Mouse (Mus musculus) CD4-positive, CD25-positive, alpha-beta regulatory T cell, adult 2 months (primary cell): ENCODE measurements around the gene Aktip.

Source experiments
- DNase-seq: peaks from one replicate; pipeline ENCODE4 v3.0.0-alpha.2; 2012; ENCODE audit warnings: low read depth, low spot score

Aktip gene

GRCm38 (mm10) chr8:91190816-91191340, 8.9 kb downstream of the Aktip start:
- DNase-seq = peak; percentile 72

- no peak for DNase-seq
Observed at GRCm38 (mm10) chr8:91188152-91188551, 11.6 kb downstream of the Aktip start.

- peak; percentile 3 for DNase-seq
Observed at GRCm38 (mm10) chr8:91186372-91186771, 13.4 kb downstream of the Aktip start.

GRCm38 (mm10) chr8:91177708-91178107, 22.1 kb downstream of the Aktip start:
- DNase-seq = no peak

- no peak for DNase-seq
Observed at GRCm38 (mm10) chr8:91176176-91176575, 23.6 kb downstream of the Aktip start.

GRCm38 (mm10) chr8:91171605-91172004, 28.2 kb downstream of the Aktip start:
- no peak for DNase-seq

GRCm38 (mm10) chr8:91170914-91171313, 28.9 kb downstream of the Aktip start:
- DNase-seq = no peak

GRCm38 (mm10) chr8:91170152-91170551, 29.6 kb downstream of the Aktip start:
- no peak for DNase-seq

GRCm38 (mm10) chr8:91159959-91160800, 39.6 kb downstream of the Aktip start:
- peak; percentile 62 for DNase-seq

GRCm38 (mm10) chr8:91158617-91159016, 41.2 kb downstream of the Aktip start:
- no peak for DNase-seq

- peak; percentile 50 for DNase-seq
Observed at GRCm38 (mm10) chr8:91154564-91154963, 45.2 kb downstream of the Aktip start.

GRCm38 (mm10) chr8:91153831-91154230, 45.9 kb downstream of the Aktip start:
- no peak for DNase-seq

- no peak for DNase-seq
Observed at GRCm38 (mm10) chr8:91151531-91151930, 48.2 kb downstream of the Aktip start.

- DNase-seq = no peak
Observed at GRCm38 (mm10) chr8:91149298-91149697, 50.5 kb downstream of the Aktip start.

GRCm38 (mm10) chr8:91148643-91149178, 51.1 kb downstream of the Aktip start:
- no peak for DNase-seq

GRCm38 (mm10) chr8:91147715-91148114, 52.1 kb downstream of the Aktip start:
- peak; percentile 73 for DNase-seq

GRCm38 (mm10) chr8:91140828-91141227, 58.9 kb downstream of the Aktip start:
- DNase-seq = no peak

- DNase-seq = no peak
Observed at GRCm38 (mm10) chr8:91135308-91136181, 64.2 kb downstream of the Aktip start.

- DNase-seq = no peak
Observed at GRCm38 (mm10) chr8:91134659-91135058, 65.1 kb downstream of the Aktip start.

GRCm38 (mm10) chr8:91134070-91134475, 65.7 kb downstream of the Aktip start:
- peak; percentile 98 for DNase-seq

GRCm38 (mm10) chr8:91133441-91134069, 66.2 kb downstream of the Aktip start:
- no peak for DNase-seq
